Mouse (Mus musculus): Measurements from ENCODE around the gene Gm8369.

DNA sequence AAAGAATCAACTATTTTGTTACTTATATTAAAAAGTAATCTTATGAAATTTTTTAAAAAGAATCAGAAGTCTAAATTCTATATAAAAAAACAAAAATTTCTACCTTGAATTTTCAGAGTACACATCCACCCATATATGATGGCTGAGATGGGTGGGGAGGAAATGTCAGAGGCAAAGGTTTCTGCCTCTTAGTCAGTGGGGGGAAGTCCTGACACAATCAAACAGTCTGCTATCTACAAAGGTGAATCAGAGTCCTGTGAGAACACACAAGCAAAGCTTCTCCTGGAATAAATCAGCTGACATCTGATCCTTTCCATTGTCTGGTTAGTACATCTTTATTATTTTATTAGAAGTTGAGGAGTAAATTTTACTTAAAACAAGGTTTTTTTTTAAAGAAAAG lies 42.4 kb upstream of the Gm8369 start, which contains the start of gene Ms4a4b:
- TF ChIP-seq CTCF (IDR thresholded peaks at IDR 0.05; ENCODE audit: low read depth), result no peak
- no peak for TF ChIP-seq EP300 (IDR thresholded peaks at IDR 0.05; ENCODE audit: low read depth)

Data from liver, postnatal 0 days (tissue).